Mouse (Mus musculus) forebrain, embryonic 10.5 days (tissue): Measurements from ENCODE around the gene Ly9. TPM values are rescaled to one million over a fixed set of nuclear protein-coding genes. Genes with fewer than 3 reads are reported as not detected.

Experiments used
- DNase-seq: peaks from one replicate; pipeline ENCODE4 v3.0.0-alpha.2; 2017; ENCODE audit warnings: low spot score; ENCODE audit errors: extremely low spot score
- H3K27ac ChIP-seq: fragments of 300-500 bp; sonication (generic); 2 replicates; pipeline ENCODE4 v1.5.1; 2016; ENCODE audit warnings: mild to moderate bottlenecking
- H3K27me3 ChIP-seq: fragments of 300-500 bp; sonication (generic); 2 replicates; pipeline ENCODE4 v1.6.1; 2016; ENCODE audit warnings: mild to moderate bottlenecking; ENCODE audit not compliant: poor library complexity, severe bottlenecking
- H3K36me3 ChIP-seq: fragments of 300-500 bp; sonication (generic); replicated peaks from 2 replicates; pipeline ENCODE4 v1.6.1; 2016; ENCODE audit warnings: mild to moderate bottlenecking, moderate library complexity
- H3K4me1 ChIP-seq: fragments of 300-500 bp; sonication (generic); 2 replicates; pipeline ENCODE4 v1.6.1; 2016
- H3K4me3 ChIP-seq: fragments of 300-500 bp; sonication (generic); 2 replicates; pipeline ENCODE4 v1.5.1; 2016; ENCODE audit warnings: mild to moderate bottlenecking, moderate library complexity
- H3K9me3 ChIP-seq: fragments of 300-500 bp; sonication (generic); 2 replicates; pipeline ENCODE4 v1.6.1; 2016; ENCODE audit warnings: mild to moderate bottlenecking, moderate library complexity
- WGBS: fragments of 180-500 bp; shearing (Covaris S2); methylation state at CpG from one replicate; pipeline ENCODE4 v1.1.7; 2016; 5-methylcytosine and 5-hydroxymethylcytosine counted together
- polyA plus RNA-seq: library from polyadenylated mRNA; unstranded; fragments of >200 nt; fragmentation: Nextera tagmentation; extraction: Ambion mirVana; gene quantifications from 2 replicates; pipeline ENCODE4 v1.2.1, GENCODE M21; 2016

The Ly9 gene
- not detected in 2 replicates for polyA plus RNA-seq

GRCm38 (mm10) chr1:171607176-171607575 is at the start of gene Ly9:
TSS of gene Ly9 (minus strand) at chr1:171607410.
- no peak within 1 kb of the TSS for H3K4me3 ChIP-seq
- no peaks in the 10 kb centered on the region for H3K36me3 ChIP-seq
- no peak for DNase-seq
- 86% methylated on average over 9 of the region's 9 CpGs for WGBS
- no peaks in the 10 kb centered on the region for H3K9me3 ChIP-seq
- no peak within 1 kb of the TSS for H3K27ac ChIP-seq
- no peaks in the 10 kb centered on the region for H3K27me3 ChIP-seq
- no peaks in the 10 kb centered on the region for H3K4me1 ChIP-seq

- H3K27me3 ChIP-seq = no peaks in the 10 kb centered on the region
- no peaks in the 10 kb centered on the region for H3K4me1 ChIP-seq
- no peak within 1 kb of the TSS for H3K4me3 ChIP-seq
- H3K9me3 ChIP-seq = no peaks in the 10 kb centered on the region
- no peak within 1 kb of the TSS for H3K27ac ChIP-seq
- DNase-seq = no peak
- WGBS = 95% methylated on average over 5 of the region's 5 CpGs
- no peaks in the 10 kb centered on the region for H3K36me3 ChIP-seq
Observed at GRCm38 (mm10) chr1:171652734-171653133, 45.5 kb upstream of the Ly9 start, which contains the start of gene Slamf7. TSS of gene Slamf7 (minus strand) at chr1:171653035.

DNA sequence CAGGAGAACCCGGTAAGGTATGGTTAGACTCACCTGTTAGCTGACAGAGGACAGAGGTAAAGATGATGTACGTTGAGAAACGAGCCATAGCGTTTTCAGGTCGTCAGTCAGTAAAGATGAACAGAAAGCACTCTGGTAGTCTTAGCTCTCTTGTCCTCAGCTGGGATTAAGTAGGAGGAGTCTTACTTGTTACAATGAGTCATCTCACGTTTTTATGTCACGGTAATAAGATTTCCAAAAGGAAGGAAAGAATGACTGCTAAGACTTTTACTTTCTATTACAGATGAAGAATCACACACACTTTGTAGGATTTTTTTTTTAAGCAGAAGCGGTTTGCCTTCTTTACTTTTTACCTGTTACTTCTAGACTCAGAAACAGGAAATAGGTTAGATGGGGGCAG is 41.6 kb upstream of the Ly9 start:
- H3K27me3 ChIP-seq = no peaks in the 10 kb centered on the region
- DNase-seq = no peak
- WGBS = 79% methylated on average over 8 of the region's 8 CpGs
- H3K4me1 ChIP-seq = no peaks in the 10 kb centered on the region
- H3K36me3 ChIP-seq = no peaks in the 10 kb centered on the region
- H3K9me3 ChIP-seq = no peaks in the 10 kb centered on the region
- H3K27ac ChIP-seq = no peak overlapping the region
- H3K4me3 ChIP-seq = no peak overlapping the region

GRCm38 (mm10) chr1:171647716-171648115 is 40.5 kb upstream of the Ly9 start:
- WGBS = 88% methylated on average over 5 of the region's 5 CpGs
- H3K9me3 ChIP-seq = no peaks in the 10 kb centered on the region
- no peak for DNase-seq

DNA sequence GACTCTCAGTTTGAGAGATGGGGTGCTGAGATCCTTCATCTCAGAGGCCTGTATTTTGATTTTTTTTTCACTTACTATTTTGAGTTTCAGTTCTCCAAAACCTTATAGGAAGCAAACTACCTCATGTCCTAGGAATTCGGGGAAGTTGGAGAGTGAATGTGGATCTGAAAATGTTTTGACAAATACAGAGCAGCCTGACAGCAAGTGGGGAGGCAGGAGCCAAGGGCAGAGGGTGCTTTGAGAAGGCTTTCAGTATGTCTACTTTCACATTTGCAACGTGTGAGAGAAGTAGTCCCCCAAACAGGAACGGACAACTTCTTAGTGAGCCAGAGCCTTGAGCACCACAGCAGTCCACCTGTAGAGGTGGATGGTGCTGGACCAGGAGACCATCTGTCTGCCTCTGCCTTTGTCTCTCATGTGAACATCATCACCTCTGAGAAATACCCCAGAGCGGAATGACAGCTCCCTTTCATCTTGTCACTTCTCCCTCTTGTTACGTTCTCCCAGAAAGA is 39.3 kb upstream of the Ly9 start:
- Histone ChIP-seq H3K27me3 (no peaks in the 10 kb centered on the region), H3K4me1 (no peaks in the 10 kb centered on the region), H3K27ac (no peak overlapping the region), H3K36me3 (no peaks in the 10 kb centered on the region), H3K4me3 (no peak overlapping the region), H3K9me3 (no peaks in the 10 kb centered on the region)
- no peak for DNase-seq
- 85% methylated on average over 5 of the region's 5 CpGs for WGBS

More at GRCm38 (mm10) chr1:171647716-171648115, 40.5 kb upstream of the Ly9 start:
- Histone ChIP-seq H3K36me3 (no peaks in the 10 kb centered on the region), H3K4me3 (no peak overlapping the region), H3K27me3 (no peaks in the 10 kb centered on the region), H3K27ac (no peak overlapping the region), H3K4me1 (no peaks in the 10 kb centered on the region)

GRCm38 (mm10) chr1:171643612-171644011 is 36.4 kb upstream of the Ly9 start:
- DNase-seq = no peak
- Histone ChIP-seq H3K27ac (no peak overlapping the region), H3K27me3 (no peaks in the 10 kb centered on the region), H3K4me1 (no peaks in the 10 kb centered on the region), H3K4me3 (no peak overlapping the region), H3K9me3 (no peaks in the 10 kb centered on the region), H3K36me3 (no peaks in the 10 kb centered on the region)
- WGBS = 86% methylated on average over 7 of the region's 7 CpGs

DNA sequence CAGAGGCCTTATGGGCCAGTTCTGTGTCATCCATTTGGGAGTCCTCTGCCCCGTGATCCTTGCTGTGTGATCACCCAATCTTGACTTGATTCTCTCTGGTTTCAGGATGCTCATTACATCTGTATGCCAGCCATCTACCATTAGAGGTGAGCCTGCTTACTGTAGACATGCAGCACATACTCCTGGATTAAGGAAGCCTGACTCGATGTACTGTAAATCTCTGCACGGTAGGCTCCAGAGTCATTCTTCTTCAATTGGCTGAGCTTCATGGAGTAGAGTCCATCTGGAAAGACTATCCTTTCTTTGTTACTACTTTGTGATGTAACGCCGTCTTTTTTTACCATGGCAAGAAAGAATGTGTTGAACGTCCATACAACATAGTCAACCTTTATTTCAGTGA is 33.6 kb upstream of the Ly9 start:
- no peaks in the 10 kb centered on the region for H3K36me3 ChIP-seq
- no peaks in the 10 kb centered on the region for H3K9me3 ChIP-seq
- no peak overlapping the region for H3K27ac ChIP-seq
- H3K4me3 ChIP-seq = no peak overlapping the region
- DNase-seq = no peak
- 95% methylated on average over 6 of the region's 6 CpGs for WGBS
- no peaks in the 10 kb centered on the region for H3K27me3 ChIP-seq
- no peaks in the 10 kb centered on the region for H3K4me1 ChIP-seq

- H3K4me1 ChIP-seq = no peaks in the 10 kb centered on the region
- WGBS = 85% methylated on average over 2 of the region's 2 CpGs
- no peak overlapping the region for H3K27ac ChIP-seq
- no peaks in the 10 kb centered on the region for H3K27me3 ChIP-seq
- H3K36me3 ChIP-seq = no peaks in the 10 kb centered on the region
- no peak overlapping the region for H3K4me3 ChIP-seq
- no peak for DNase-seq
- H3K9me3 ChIP-seq = no peaks in the 10 kb centered on the region
Observed at GRCm38 (mm10) chr1:171638686-171639085, 31.5 kb upstream of the Ly9 start.

- no peaks in the 10 kb centered on the region for H3K36me3 ChIP-seq
Observed at GRCm38 (mm10) chr1:171637101-171637500, 29.9 kb upstream of the Ly9 start.

DNA sequence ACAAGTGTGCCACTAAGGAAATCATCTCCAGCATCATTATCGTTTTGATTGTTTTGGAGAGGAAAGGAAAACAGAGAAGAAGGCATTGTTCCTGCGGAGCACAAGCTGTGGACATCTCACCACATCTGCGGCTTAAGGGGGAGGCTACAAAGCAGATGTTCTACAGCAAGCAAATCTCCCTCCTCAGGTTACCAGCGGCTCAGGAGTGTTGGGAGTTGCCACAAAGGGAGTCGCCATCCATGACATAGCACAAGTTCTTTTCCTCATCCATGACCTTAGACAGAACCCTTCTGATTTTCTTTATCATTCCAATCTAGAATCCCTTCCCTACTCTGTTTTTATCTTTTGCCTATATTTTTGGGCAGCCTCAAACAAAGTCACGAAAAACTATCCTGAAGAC is 28.5 kb upstream of the Ly9 start:
- 66% methylated on average over 6 of the region's 6 CpGs for WGBS
- Histone ChIP-seq H3K4me3 (no peak overlapping the region), H3K4me1 (no peaks in the 10 kb centered on the region), H3K27ac (no peak overlapping the region), H3K9me3 (no peaks in the 10 kb centered on the region), H3K36me3 (no peaks in the 10 kb centered on the region), H3K27me3 (no peaks in the 10 kb centered on the region)
- no peak for DNase-seq

More at GRCm38 (mm10) chr1:171637101-171637500, 29.9 kb upstream of the Ly9 start:
- Histone ChIP-seq H3K27me3 (no peaks in the 10 kb centered on the region), H3K4me3 (no peak overlapping the region), H3K9me3 (no peaks in the 10 kb centered on the region), H3K4me1 (no peaks in the 10 kb centered on the region), H3K27ac (no peak overlapping the region)
- no peak for DNase-seq
- WGBS = 88% methylated on average over 8 of the region's 8 CpGs

DNA sequence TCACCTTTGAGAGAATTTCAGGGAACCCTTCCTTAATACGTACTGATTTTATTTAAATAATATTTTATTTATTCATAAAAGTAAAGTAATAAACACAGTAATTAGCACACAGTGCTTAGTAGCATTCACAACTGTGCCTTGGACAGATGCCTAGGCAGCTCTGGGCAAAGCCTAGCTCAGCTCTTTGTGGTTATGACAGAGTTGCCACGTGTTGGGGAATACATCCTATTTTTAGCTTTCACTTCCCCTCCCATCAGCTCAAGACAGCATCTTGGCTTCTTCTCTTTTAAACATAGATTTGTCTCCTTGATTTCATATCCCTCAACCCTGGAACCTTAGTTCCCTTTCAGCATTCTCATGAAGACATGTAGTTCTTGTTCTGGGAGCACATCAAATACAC is 24.2 kb upstream of the Ly9 start:
- Histone ChIP-seq H3K36me3 (no peaks in the 10 kb centered on the region), H3K27me3 (no peaks in the 10 kb centered on the region), H3K27ac (no peak overlapping the region), H3K4me3 (no peak overlapping the region), H3K9me3 (no peaks in the 10 kb centered on the region), H3K4me1 (no peaks in the 10 kb centered on the region)
- WGBS = 89% methylated on average over 2 of the region's 2 CpGs
- DNase-seq = no peak

- H3K27me3 ChIP-seq = no peaks in the 10 kb centered on the region
- WGBS = 86% methylated on average over 4 of the region's 4 CpGs
- H3K36me3 ChIP-seq = no peaks in the 10 kb centered on the region
- H3K4me1 ChIP-seq = no peaks in the 10 kb centered on the region
- H3K9me3 ChIP-seq = no peaks in the 10 kb centered on the region
- no peak overlapping the region for H3K27ac ChIP-seq
- no peak for DNase-seq
- no peak overlapping the region for H3K4me3 ChIP-seq
Observed at GRCm38 (mm10) chr1:171630912-171631311, 23.7 kb upstream of the Ly9 start.

DNA sequence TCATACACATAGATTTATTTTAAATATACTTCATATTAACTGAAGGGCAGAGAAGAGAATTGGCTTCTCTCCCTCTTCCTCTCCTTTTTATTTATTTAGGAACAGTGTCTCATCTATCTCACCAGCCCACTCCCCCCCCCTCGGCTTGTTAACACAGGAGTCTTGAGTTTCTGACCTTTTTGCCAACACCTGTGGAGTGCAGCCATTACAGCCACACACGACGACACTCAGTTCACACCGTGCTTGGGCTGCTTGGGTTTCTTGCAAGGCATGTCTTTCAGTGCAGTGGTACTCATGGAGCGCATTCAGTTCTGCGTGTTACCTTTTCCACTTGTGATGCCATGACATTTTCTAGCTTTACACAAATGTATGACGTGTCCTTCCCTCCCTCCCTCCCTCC is 22.8 kb upstream of the Ly9 start:
- no peaks in the 10 kb centered on the region for H3K4me1 ChIP-seq
- 85% methylated on average over 7 of the region's 7 CpGs for WGBS
- no peak overlapping the region for H3K4me3 ChIP-seq
- H3K27ac ChIP-seq = no peak overlapping the region
- no peaks in the 10 kb centered on the region for H3K27me3 ChIP-seq
- H3K36me3 ChIP-seq = no peaks in the 10 kb centered on the region
- DNase-seq = no peak
- H3K9me3 ChIP-seq = no peaks in the 10 kb centered on the region

DNA sequence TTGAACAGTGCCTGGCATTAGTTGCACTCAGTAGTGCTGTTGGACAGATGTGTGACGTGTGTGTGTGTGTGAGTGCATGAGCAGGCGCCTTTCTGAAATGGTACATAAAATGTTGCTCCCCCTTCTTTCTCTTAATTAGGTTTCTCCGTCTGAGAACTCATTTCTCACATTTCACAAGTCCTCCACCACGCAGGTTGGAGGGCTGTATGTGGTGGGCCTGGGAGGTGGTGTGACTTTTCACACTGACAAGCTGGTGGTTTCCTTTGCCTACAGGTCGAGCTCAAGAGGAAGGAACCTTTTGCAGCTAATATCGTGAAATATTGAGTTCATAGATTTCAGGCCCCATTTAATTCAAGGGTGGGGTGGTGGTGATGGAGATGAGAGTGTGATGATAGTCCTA is 22.0 kb upstream of the Ly9 start:
- Histone ChIP-seq H3K36me3 (no peaks in the 10 kb centered on the region), H3K4me1 (no peaks in the 10 kb centered on the region), H3K27me3 (no peaks in the 10 kb centered on the region), H3K4me3 (no peak overlapping the region), H3K9me3 (no peaks in the 10 kb centered on the region), H3K27ac (no peak overlapping the region)
- 82% methylated on average over 6 of the region's 6 CpGs for WGBS
- DNase-seq = no peak
